Mouse (Mus musculus) left cerebral cortex, adult 9 months (tissue): Measurements from ENCODE around the gene Pid1.
A peak's percentile ranks its signal among the peaks of the same experiment; 100 is the strongest.

Experiments used
- DNase-seq, 2 experiments: peaks; one replicate each; pipeline ENCODE4 v3.0.0; 2022; ENCODE audit warnings: low spot score in 2 of 2

Pid1 gene

DNA sequence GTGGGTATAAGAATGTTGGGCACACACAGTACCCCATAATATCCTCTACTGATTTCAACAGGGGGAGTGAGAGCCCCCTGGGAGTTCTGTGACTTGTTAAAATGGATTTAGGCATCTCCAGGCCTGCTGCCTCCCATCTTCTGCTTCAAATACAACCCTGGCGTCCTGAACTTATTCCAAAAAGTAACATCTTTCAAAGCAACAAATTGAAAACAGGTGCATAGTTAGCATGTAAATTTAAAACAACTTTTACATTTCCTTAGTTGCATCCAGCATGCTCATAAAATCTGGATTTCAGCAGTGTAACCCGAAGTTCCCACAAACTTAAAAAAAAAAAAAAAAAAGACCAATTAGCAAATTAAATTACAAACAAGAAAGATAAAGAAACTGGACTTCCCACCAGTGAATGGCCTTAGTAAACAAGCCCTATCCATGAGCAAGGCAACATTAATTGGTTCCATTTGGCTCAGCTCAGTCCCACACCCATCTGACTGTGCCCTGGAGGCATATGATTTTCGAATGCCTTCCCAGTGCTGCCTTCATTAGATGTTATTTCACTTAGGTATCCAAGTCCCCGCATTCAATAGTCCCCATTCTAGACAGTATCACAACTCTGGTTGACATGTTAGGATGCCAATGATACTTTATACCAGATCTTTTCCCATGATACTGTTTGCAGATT lies 177.1 kb downstream of the Pid1 start:
- DNase-seq: no peak

DNA sequence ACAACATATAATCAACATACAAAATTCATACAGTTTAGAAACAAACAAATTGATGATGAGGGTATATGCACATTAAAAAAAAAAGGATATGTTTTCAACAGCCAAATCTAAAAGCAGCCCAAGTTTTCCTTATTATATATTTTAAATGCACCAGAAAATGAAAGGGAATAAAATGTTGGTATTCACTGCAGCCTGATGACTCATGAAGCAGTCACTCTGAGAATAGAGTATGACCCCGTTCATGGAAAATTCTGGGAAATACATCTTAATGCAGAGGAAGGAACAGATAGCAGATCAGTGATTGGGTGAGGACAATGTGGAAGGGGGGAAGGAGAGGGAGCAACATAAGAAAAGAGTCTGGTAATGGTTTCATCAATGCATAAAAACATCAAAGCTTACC lies 186.3 kb downstream of the Pid1 start:
- DNase-seq: no peak

DNA sequence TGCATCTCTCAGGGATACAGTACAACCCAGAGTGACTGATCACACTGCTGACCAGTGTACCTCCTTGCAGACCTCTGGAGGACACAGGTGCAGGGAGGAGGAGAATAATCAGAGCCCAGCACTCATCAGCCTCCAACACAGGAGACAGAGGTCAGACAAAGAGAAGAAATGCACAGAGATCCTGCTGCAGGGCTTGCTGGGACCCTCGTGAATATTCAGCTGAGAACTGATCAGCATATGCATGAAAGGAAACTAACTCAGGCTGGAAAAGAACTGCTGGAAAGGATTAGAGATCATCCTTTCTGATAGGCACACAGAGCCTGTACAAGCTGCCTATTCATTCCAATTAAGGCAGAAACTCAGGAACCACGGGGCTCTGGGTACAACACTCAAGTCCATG lies 186.9 kb downstream of the Pid1 start:
- DNase-seq: no peak

DNA sequence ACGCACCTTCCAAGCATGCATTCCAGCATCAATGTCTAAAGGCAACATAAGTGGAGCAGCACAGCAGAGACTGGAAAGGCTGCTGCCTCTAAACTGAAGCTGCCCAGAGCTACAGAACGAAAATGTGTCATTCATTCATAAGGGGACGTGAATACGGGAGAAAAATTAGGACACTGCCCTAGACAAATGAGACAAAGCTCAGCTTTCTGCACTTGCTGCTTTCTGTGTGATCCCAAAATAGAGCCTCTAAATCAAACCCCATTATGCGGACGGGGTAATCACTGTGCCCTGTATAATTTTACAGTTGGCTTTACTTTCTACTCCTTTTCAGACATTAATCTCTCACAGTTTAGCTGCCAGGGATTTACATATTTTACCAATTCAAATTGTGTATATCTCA lies 191.0 kb downstream of the Pid1 start:
- no peak for DNase-seq

DNA sequence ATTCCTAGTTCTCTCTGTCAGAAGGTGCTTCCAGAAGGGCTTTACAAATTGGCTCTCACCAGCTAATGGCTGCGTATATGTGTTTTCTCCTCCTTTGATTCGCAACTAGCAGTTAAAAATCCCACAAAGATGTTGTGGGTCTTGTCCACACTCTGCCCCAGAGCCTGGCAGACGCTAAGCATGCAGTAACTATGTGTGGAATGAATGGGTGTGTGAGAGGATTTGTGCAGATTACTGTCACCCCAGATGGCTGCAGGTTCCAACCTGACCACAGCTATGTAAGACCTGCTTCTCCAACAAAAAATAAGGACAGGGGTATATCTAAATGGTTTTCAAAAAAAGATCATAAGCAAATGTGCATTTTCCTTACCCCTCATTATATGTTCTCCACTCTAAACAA lies 206.2 kb downstream of the Pid1 start:
- DNase-seq: no peak

DNA sequence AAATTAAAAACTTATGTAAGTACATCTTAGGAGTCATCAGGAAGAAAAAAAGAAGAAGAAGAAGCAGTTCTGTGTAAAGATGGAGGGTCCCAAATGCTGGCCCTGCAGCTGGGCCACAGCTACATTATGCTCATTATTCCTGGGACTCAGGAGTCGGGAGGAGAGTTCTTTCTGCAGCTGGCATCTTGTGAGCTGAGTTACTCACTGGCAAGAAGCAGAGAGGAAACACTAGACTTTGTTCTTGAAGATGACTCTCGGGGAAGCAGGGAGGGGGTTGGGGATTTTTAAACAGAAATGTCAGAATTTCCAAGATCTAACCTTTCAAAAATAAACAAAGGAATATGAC lies 208.4 kb downstream of the Pid1 start:
- no peak for DNase-seq

DNA sequence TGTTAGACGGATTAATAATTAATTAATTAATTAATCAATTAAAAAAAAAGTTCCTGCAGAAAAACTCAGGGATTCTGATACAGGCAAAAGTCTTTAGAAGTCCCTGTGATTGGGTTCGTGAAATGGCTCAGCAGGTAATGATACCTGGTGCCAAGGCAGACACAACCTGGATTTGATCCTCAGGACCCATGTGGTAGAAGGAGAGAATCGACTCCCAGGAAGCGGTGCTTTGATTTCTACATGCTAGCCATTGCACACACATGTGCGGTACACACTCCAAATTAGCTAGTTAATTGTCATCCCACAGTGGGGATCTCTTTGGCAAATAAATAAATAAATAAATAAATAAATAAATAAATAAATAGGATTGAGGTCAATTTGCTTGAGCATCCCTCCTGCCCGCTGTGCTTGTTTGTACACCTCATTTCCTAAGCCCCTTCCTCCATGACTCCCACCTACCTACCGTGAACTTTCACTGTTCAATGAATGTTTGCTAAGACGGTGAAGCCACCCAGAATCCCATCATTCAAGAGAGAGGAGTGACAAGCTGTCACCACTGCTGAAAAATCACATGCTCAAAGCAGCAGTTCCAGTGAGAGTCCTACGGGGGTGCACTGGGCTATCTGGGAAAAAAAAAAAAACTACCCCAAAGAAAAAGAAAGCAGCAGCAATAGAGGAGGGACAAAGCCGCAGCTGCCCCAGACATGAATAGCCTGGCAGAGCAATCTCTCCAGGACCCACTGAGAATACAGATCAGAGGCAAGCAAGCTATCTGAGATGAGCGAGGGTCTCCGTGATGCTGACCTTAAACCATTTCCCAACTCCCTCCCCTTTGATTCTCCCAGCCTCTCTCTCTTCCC lies 209.0 kb downstream of the Pid1 start:
- no peak for DNase-seq

DNA sequence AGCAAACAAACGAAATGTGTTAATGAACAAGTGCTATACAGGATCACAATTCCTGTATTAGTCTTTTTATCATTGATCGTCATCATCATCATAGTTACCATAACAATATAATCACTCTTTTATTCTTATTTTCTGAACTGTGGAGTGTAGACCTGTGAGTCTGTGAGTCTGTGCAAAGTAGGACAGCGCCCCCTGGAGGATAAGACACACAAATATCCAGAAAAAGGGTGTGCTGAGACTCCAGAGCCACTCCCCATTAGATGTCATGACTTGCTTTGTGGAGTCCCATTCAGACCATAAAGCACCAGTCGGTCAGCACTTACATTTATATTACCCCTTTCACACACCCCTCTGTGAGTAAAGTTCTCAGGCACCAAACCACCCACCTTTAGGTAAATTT lies 210.0 kb downstream of the Pid1 start:
- peak in 1 of 2 experiments; percentile 42 for DNase-seq

DNA sequence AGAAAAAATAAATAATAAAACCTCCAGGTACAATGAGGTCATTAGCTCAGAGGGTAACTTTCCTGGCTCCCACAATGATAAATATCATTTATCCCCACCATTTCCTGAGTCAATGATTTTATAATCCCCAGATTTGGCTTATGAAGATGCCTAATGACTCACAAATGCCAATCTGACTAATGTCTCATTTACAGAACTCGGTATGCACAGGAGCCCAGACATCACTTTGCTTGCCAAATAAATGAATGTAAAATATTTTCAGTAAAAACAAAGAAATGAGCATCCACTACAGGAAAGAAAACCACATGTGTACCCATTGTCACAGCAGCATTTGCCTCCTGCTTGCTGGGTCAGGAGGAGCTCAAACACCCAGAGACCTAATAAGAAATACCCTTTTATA lies 222.4 kb downstream of the Pid1 start:
- no peak for DNase-seq

DNA sequence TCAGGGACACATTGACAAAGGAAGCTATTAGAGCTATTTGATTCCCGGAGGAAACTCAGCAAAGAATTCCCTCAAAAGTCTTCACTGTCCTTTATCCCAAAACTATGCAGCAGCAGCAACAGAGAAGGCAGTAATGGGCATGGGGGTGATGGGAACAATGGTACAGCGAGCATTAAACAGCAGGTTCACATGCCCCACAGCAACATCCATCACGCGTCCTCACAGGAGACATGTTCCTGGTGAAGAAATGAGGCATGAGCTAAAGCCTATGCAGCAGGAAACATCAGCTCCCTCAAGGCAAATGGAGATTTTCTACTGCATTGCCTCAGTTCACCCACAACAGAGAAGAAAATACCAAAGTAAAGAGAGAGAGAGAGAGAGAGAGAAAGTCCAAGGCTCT lies 231.5 kb downstream of the Pid1 start:
- no peak for DNase-seq

DNA sequence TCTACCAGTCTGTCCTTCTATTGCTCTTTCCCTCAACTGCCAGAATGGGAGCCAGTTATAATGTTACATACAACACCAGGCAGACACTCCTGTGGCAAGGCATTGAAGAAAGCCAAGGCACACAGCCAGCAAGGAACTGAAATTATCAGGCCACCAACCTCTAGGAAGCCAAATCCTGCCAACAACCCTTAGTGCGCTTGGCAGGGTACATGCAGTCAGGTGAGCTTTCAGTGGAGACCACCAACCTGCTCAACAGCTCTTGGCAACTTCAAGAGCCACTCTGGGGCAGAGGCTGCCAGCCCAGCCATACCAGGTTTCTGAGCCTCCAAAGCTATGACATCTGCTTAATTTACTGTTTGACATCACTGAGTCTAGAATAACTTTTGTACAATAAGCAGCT lies 232.2 kb downstream of the Pid1 start:
- DNase-seq: no peak

DNA sequence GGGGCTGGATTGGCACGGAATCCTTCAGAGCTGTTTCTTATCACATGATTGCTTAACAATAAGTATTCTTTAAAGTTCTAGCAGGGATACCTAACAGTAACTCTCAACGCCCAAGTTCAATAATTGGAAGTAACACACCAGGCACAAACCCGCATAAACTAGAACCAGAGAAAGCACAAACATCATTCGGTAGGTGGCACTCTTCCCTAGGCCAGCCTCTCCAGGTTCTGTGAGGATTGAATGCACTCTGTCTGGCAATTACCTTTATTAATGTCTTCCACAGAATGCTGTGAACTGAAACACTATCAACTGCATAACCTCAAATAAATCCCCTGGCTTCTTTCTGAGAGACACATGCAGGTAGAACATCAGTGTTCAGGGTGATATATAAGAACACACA lies 235.5 kb downstream of the Pid1 start:
- DNase-seq: peak in 1 of 2 experiments; percentile 43

DNA sequence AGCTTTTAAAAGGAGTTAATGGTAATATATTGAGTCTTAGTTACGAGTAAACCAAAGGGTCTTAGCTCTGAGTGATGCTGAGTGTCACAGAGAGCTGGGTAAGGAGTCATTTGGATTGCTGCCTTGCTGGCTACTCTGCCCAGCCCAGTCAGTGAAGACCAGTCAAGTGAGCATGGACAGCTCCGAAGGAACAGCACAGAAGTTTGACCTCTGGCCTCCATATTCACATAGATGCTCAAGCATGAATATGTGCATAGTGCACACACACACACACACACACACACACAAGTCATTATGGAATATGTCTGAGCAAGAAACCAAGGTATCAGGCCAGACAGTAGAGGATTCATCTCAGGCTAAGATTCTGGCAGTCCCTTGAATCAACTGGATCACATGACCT lies 244.7 kb downstream of the Pid1 start:
- DNase-seq: no peak

DNA sequence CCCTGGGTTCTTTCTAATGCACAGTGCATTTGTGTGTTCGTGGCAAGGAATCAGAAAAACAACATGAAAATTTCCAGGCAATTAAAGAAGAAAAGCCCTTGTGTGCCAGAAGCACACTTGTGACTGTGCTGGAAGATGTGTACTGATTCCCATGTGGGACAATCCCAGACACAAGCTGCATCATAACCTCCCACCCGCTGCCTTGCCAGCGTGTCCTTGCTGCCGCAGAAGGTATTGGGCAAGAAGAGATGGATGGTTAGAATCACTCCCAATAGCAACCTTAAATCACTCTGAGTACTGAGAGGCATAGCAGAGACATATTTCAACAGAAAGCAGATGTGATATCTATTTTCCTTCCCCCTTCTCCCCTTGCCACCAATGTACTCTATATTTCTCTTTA lies 257.2 kb downstream of the Pid1 start:
- no peak for DNase-seq

DNA sequence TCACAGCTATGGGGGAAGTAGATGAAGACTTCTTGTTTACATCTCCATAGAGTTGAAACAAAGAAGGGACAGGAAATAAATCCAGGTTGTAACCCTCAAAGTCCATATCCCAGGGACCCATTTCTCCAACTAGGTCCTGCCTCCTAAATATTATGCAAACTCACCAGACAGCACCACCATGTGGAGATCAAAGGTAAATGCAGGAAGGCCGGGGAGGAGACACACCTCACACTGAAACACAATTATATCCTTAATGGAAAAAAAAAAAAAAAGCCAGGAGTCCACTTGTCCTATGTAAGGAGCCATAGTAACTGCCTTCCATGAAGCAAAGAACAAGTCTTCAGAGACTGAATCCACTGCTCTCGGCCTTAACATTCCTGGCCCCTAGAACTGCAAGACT lies 261.9 kb downstream of the Pid1 start:
- DNase-seq: no peak

DNA sequence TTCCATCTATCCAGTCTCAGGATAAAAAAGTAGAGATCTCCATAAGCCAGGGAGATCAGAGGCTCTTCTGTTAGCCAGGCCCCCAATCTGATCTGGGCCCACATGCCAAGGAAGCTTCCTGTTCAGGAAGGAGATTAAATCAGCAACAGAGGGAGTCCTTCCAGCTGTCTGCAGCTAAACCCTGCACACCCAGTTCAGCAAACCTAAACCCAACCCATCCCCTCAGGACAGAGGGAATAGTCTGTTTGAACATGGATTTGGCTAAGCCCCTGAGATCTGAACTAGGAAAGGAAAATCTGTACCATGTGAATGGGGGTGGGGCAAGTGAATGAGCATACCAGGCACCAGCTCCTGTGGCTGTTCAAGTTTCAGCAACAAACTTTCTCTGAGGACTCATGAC lies 266.6 kb downstream of the Pid1 start:
- DNase-seq: no peak

DNA sequence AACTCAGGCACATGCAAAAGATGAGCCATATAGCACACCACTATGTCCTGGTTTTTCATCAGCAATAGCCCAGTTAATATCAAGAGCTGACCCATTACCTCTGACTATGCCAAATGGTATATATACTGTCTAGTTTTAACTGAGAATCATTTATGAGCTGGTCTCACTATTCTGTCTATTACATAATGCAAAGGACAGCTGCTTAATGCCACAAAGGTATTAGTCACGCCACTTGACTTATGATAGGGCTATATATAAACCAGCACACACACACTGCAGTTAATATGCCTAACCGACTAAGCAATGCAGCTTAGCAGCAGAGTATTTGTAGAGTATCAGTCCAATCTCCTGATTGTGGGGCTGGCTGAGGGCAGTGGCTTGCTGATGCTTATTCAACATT lies 270.7 kb downstream of the Pid1 start:
- no peak for DNase-seq

DNA sequence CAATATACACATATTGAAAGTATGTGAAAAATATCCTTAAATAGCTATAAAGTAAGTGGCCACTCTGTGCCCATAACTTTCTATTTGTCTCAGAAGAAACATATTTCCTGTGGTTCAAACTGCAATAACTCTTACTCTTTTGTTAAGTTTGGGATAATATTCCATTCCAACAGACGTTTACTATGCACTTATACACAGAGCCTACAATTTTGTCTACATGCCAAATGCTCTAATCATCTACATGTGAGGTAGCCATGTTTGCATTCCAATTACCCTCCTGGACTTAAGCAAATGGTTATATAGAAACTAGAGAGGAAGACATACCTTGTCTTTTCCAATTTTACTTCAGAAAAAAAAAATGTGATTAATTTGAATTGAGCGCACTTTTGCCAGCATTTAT lies 274.3 kb downstream of the Pid1 start:
- no peak for DNase-seq

DNA sequence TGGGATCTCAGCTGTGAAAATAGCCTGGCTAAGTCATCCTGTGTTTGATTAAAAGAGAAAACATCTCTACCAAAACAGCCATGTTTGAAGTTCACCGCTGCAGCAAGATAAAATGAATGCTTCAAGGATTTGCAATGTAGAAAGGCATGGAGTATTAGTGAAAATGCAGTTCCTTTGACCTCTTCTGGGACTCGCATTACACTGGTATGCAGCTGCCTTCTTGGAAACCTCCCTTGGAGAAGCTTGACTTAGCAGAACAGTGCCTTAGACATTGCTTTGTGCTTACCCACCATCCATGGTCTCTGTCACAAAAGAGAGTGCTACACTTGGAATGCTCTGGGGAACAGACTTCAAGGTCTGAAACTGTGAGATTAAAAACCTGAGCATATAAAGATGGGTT lies 276.0 kb downstream of the Pid1 start:
- DNase-seq: no peak

DNA sequence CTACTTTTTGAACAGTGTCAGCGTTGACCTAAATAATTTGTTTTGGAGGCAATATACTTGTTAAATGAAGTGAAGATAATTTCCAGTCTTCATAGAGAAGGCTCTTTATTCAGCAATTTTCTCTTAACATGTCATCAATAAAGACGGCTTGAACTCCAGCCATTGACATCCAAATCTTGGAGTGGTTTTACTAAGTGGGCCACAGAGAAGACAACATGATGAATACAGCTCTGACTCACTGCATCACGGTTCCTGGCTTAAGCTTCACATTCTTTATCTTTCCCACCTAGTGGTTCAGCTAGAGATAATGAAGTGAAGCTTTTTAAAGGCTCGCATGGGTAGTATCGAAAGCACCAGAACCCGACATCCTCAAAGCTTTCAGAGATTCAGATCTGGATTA lies 276.7 kb downstream of the Pid1 start:
- DNase-seq: no peak

DNA sequence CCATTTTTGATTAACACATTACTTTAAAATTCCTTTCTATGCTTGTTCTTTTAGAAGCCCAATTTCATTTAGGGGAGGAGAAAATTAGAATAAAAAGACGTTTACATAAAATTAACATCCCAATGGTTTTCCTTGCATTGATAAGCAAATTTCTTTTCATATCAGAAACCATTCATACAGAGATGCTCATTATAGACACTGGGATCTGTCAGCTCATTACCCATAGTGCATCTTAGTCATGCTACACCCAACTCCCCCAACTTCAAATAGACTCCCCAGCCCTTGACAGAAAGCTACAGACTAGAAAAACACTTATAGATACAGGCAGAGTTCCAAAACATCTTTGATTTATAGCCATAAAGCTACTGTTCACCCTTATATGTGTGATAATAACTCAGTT lies 277.5 kb downstream of the Pid1 start:
- DNase-seq: no peak

DNA sequence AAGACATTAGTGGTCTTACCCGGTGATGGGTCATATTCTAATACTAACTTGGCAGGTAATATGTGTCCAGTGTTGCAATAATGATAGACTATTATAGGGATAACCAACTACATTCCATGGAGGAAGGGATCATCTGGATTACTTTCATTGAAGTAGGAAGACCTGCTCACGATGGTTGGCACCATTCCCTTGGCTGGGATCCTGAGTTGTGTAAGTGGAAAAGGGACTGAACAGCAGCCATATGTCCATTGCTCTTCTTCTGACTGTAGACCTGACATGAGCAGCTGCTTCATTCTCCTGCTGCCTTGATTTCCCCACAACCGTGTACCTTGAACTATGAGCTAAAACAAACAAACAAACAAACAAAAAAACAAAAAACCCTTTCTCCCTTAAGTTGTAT lies 278.6 kb downstream of the Pid1 start:
- DNase-seq: no peak

DNA sequence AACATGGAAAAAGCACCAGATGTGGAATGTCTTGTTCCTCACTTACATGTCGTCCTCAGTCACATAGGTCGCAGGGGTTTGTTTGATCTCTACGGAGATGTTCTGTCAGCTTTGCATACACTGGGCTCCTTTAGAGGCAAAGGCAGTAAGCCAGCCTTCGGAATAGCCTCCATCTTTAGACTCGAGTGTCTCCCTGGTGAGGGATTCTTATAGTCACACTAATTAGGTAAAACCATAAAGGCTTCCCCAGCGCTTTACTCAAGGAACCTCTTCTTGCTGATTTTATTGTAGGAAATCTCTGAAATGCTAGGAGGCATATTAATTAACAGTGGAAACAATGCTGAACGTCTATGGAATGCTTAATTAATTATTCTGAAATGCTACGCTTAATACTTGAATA lies 284.4 kb downstream of the Pid1 start:
- DNase-seq: no peak

DNA sequence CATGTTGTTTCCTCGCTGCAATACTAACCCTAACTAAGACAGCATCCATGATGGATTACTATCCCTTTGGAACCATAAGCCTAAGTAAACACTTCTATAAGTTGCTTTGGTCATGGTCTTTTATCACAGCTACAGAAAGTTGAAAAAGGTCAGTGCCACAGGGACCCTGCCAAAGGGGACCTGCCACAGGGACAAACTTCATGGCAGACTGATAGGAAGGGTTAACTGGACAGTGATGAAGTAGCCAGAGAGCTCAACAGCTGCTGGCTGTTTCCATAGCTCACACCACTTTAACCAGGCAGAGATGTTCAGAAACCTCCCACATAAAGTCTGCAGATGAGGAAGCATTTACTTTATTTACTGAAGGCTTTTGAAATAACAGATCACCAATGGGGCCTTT lies 287.0 kb downstream of the Pid1 start:
- no peak for DNase-seq
